Mouse (Mus musculus) testis, postnatal 14 days (tissue): ENCODE data around the gene Kirrel.
"Not testable (repeated sequence)": the region's sequence is repeated elsewhere in the genome, so short reads cannot be mapped to it uniquely, and the experiment has no call there.

ENCODE experiments used
- DNase-seq: peaks from one replicate; pipeline ENCODE4 v3.0.0; 2021; ENCODE audit warnings: low spot score

Gene Kirrel

GRCm38 (mm10) chr3:87134951-87135350 is 39.6 kb downstream of the Kirrel start:
- DNase-seq = no peak

- DNase-seq = no peak
These were observed 42.7 kb downstream of the Kirrel start for GRCm38 (mm10) chr3:87131694-87132347.

- DNase-seq = no peak
These were observed 43.6 kb downstream of the Kirrel start for GRCm38 (mm10) chr3:87130933-87131332.

- DNase-seq = no peak
These were observed 50.8 kb downstream of the Kirrel start for GRCm38 (mm10) chr3:87123795-87124194.

GRCm38 (mm10) chr3:87118214-87118613 is 56.3 kb downstream of the Kirrel start:
- DNase-seq = no peak

- DNase-seq = no peak
These were observed 56.9 kb downstream of the Kirrel start for GRCm38 (mm10) chr3:87117632-87118031.

- DNase-seq = no peak
These were observed 58.6 kb downstream of the Kirrel start for GRCm38 (mm10) chr3:87115726-87116540.

GRCm38 (mm10) chr3:87115271-87115670 is 59.3 kb downstream of the Kirrel start:
- DNase-seq = no peak

- peak; percentile 50 for DNase-seq
These were observed 59.7 kb downstream of the Kirrel start for GRCm38 (mm10) chr3:87114801-87115200.

GRCm38 (mm10) chr3:87113881-87114280 is 60.7 kb downstream of the Kirrel start:
- DNase-seq = not testable (repeated sequence)

GRCm38 (mm10) chr3:87112264-87112663 is 62.3 kb downstream of the Kirrel start:
- DNase-seq = no peak

GRCm38 (mm10) chr3:87104856-87105255 is 69.7 kb downstream of the Kirrel start:
- no peak for DNase-seq

GRCm38 (mm10) chr3:87102346-87102745 is 72.2 kb downstream of the Kirrel start:
- DNase-seq = no peak

GRCm38 (mm10) chr3:87100911-87101310 is 73.6 kb downstream of the Kirrel start:
- DNase-seq = no peak

GRCm38 (mm10) chr3:87097969-87098946 is 76.3 kb downstream of the Kirrel start:
- DNase-seq = peak; percentile 48

GRCm38 (mm10) chr3:87097205-87097604 is 77.3 kb downstream of the Kirrel start:
- DNase-seq = no peak

GRCm38 (mm10) chr3:87093718-87094117 is 80.8 kb downstream of the Kirrel start:
- DNase-seq = no peak

- DNase-seq = peak; percentile 62
These were observed 84.6 kb downstream of the Kirrel start for GRCm38 (mm10) chr3:87089694-87090565.

- no peak for DNase-seq
These were observed 87.4 kb downstream of the Kirrel start for GRCm38 (mm10) chr3:87087146-87087545.

- no peak for DNase-seq
These were observed 92.3 kb downstream of the Kirrel start for GRCm38 (mm10) chr3:87082235-87082634.

GRCm38 (mm10) chr3:87079751-87080150 is 94.8 kb downstream of the Kirrel start:
- DNase-seq = no peak
